Mouse (Mus musculus): ENCODE data around the gene Eif1ad.

Gene Eif1ad

GRCm38 (mm10) chr19:5419630-5420029 lies 53.1 kb downstream of the Eif1ad start:
- DNase-seq, result no peak

GRCm38 (mm10) chr19:5420579-5420978 lies 54.0 kb downstream of the Eif1ad start:
- DNase-seq, result no peak

All from kidney, adult 8-10 months (tissue).